Mouse (Mus musculus): ENCODE data around the gene Prdm1.

Prdm1 gene

DNA sequence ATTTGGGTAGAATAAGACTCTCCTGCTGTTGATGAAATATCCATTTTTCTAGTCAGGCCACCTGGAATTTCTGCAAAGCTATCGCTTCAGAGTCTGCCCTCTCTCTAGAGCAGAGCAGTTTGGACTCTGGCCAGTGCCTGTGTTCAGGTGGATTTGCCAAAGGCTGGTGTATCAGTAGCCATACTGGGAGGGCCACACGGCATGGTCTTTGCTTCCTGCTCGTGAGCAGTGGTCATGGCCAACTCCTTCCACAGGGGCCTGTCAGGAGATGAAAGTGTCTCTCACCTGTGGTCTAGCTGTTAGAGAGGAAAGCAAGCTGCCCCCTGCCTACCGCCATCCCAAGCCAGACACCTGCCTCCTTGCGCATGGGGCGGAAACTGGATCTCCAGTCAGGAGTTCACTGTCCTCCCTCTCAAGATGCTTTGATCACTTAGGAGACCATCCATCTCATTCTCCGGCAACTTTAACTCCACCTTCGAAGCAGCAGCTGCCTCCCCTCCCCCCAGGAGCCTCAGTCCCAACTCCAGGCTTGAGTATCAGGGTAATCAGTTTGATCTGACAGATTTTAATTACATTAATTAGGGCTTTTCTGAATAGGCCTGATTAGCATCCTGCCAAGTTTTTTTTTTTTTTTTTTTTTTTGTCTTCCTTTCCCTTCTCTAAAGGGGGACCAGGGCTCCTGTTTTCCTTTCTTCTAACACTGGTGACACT, 35.3 kb downstream of the Prdm1 start:
- no peak for DNase-seq (ENCODE audit: low read depth, low spot score)

- no peak for DNase-seq (ENCODE audit: low read depth, low spot score)
Observed at GRCm38 (mm10) chr10:44490899-44491422, 37.3 kb downstream of the Prdm1 start.

DNA sequence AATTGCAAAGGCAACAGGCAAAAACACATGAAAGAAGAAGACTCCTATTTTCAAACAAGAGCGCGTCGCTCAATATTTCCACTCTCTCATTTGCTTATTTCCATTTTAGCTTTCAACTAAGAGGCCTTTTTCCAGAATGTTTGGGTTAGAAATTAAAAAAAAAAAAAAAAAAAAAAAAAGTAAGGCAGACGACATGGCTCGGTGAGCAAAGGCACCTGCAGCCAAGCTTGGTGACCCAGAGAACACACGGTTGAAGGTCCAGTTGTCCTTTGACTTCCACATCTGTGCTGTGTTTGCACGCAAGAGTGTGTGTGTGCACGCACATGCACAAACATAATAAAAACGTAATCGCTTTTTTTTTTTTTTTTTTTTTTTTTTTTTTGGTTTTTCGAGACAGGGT, 41.2 kb downstream of the Prdm1 start:
- DNase-seq (ENCODE audit: low read depth, low spot score), result no peak

GRCm38 (mm10) chr10:44484077-44484476, 44.2 kb downstream of the Prdm1 start:
- no peak for DNase-seq (ENCODE audit: low read depth, low spot score)

DNA sequence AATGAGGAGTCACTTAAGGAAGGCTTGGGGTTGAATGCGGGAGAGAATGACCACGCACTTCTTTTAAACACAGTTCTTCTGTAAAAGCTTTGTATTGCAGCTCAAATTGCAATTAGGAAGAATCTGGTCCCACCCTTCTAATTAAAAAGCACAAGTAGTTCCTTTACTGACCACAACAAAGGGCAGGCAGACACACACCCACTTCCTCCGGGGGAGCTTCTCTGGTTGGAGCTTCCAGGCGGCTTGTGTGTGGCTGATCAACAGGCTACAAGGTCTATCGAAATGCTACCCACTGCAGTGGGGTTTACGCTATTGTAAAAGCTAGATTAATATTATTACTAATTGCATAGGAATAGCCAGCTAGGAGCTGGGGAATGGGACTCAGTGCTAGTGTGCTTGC, 45.2 kb downstream of the Prdm1 start:
- peak; percentile 77 for DNase-seq (ENCODE audit: low read depth, low spot score)

DNA sequence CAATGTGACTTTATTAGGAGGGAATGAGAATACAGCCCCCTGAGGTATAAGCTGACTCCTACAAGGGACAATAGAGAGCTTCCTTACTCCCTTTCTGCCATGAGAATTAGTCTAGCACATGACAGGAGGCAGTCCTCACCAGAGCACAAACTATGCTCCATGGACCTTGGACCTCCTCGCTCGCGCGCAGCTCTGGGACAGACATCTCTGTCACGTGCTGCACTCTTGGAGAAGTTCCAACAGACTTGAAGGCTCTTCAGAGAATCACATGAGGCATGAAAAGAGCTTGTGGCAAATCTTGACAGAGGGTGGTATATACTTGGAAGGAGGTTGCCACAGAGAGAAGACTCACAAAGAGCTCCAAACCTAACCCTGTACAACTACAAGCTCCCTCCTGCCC, 46.9 kb downstream of the Prdm1 start:
- no peak for DNase-seq (ENCODE audit: low read depth, low spot score)

DNA sequence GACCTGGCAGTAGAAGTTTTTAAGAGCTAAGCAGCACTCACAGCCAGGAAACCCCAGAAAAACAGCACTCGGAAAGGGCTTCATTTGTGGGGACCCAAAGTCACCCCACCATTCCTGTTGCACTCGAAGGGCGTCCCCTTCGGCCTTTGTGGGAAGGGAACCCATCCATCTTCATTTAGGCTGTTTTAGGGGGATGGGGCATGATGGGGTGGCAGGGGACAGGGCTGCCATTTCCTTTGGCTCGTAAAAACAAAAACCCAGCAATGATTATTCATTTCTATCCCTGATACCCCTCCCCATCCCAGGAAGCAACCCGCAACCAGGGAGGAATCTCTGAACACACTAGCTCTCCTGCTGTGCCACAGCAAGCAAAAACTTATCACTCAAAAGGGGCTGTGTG, 49.0 kb downstream of the Prdm1 start:
- no peak for DNase-seq (ENCODE audit: low read depth, low spot score)

DNA sequence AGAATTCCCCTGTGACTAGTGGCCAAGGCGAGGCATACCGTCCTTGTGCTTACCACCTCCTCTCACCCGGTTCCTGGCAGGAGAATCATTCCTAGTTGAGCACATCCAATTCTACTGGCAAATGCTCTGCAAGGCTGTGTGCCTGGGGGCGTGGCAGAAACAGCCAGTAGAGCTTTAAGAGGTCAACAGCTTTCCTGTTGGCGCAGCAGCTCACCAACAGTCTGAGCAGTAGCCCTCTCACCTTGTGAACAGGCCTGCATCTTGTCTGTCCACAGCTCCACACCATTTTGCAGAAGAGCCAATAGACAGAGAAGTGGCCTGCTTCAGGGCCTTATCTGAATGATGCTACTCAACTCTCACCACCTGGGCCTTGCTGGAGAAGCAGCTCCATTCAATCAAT, 50.2 kb downstream of the Prdm1 start:
- no peak for DNase-seq (ENCODE audit: low read depth, low spot score)

- no peak for DNase-seq (ENCODE audit: low read depth, low spot score)
Observed at GRCm38 (mm10) chr10:44477240-44477639, 51.1 kb downstream of the Prdm1 start.

- no peak for DNase-seq (ENCODE audit: low read depth, low spot score)
Observed at GRCm38 (mm10) chr10:44476523-44476922, 51.8 kb downstream of the Prdm1 start.

DNA sequence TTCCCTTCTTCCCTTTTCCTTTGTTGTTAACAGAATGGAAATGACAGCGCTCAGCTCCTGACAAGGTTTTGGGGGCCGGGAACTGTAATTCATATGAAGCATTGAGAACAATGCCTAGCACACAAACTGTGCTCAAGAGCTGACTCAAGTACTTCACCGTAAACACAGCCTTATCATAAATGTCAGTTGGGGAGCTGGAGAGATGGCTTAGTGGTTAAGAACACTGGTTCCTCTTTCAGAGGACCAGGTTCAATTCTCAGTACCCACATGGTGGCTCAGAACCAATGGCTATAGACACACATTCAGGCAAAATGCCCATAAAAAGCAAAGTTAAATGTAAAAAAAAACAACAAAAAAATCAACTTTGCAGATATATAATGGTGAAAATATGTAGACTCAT, 52.9 kb downstream of the Prdm1 start:
- no peak for DNase-seq (ENCODE audit: low read depth, low spot score)

- DNase-seq (ENCODE audit: low read depth, low spot score), result no peak
Observed at GRCm38 (mm10) chr10:44474256-44474655, 54.0 kb downstream of the Prdm1 start.

- DNase-seq (ENCODE audit: low read depth, low spot score), result no peak
Observed at GRCm38 (mm10) chr10:44465618-44466017, 62.7 kb downstream of the Prdm1 start.

GRCm38 (mm10) chr10:44464563-44464962, 63.7 kb downstream of the Prdm1 start:
- DNase-seq (ENCODE audit: low read depth, low spot score), result no peak

- DNase-seq (ENCODE audit: low read depth, low spot score), result no peak
Observed at GRCm38 (mm10) chr10:44463856-44464255, 64.4 kb downstream of the Prdm1 start.

DNA sequence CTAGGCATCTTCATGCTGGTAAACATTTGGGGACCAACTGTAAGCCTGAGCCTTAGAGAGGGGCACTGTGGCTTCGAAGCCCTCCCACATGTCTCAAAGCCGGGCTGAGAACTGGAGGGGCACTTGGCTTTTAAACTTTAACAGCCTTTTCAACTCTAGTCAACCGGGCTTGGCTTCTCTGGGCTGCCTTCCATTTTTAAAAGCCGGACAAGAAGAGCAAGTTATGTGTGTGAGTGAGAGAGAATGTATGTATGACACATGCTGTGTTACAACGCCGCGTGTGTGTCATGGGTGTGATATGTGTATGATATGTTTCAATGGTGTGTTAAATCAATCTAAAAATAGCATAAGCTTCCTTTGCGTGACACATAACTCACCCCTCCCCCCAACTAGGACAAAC, 66.0 kb downstream of the Prdm1 start:
- DNase-seq (ENCODE audit: low read depth, low spot score), result no peak

DNA sequence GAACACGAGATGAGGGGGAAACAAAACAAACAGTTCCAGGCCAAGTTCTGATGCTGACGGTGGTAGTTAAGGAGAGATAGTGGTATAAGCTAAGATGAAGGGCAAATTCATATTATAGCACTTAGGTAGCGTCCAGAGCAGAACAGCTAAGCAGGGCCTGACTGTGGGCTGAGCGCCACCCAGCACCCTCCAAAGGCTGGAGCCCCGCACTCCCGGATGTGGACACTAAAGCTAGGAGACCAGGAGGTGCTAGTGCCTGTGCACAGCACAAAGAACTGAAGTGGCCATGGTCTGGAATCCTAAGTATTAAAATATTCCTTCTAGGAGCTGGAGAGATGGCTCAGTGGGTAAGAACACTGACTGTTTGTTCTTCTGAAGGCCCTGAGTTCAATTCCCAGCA, 67.2 kb downstream of the Prdm1 start:
- DNase-seq (ENCODE audit: low read depth, low spot score), result no peak

- peak; percentile 83 for DNase-seq (ENCODE audit: low read depth, low spot score)
Observed at GRCm38 (mm10) chr10:44460095-44460810, 68.0 kb downstream of the Prdm1 start.

DNA sequence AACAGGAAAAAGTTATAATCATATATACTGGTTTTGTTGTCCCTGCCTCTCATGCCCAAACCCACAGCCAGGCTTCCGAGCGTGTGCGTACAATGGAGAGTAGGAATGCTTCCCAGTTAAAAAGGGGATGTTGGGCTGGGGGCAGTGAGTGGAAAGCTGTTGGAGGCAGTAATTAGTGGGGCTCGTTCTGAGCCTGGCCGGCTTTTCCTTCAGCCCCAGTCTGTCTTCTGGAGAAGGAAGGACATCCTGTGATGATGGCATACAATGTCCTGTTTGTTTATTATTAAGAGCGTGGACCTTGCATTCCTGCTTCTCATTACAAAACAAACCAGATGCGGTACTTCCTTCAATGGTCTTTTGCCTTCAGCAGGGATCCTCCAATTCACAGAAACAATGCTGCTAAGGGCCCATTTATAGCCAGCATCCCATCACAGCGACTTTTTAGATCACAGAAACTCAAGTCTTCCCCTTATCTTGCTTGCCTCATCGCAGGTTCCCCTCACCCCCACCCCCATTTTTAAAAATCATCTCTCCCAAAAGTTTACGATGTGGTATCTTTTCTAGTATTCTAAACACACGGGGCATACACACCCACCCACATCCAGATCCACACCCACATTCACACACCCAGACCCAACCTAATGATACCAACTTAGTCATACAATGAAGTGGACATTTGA, 68.8 kb downstream of the Prdm1 start:
- DNase-seq (ENCODE audit: low read depth, low spot score), result peak; percentile 25

- peak; percentile 90 for DNase-seq (ENCODE audit: low read depth, low spot score)
Observed at GRCm38 (mm10) chr10:44458534-44459315, 69.6 kb downstream of the Prdm1 start.

DNA sequence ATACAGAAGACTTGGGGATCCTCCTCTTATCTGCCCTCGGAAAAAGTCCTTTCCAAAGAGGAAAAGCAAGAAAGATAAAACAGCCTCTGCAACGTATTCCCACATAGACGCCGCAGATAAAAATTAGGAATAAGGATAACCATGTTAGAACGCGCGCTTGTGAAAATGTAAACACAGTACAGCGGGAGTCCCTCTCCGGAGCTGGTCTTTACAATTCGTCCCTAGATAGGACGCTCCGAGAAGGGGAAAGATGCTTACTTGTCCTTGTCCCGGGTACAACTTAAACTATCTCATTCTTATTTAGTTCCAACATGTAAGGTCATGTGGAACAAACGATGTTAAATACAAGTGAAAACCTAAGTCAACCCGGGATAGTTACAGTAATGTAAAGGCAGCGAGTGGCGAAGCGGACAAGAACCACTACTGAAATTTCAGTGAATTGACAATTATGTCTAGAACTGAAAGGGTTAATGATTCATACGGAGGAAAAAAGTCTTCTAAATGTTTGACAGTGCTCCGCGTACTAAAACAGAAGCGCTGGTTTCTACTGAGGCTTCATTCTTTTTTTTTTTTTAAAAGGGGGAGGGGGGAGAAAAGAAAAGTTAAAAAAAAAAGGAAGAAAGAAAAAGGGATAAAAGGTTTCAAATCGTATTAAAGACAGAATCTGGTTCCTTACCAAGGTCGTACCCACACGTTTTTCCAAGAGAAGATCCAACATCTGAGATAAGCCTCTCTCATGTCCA, 70.3 kb downstream of the Prdm1 start:
- peak; percentile 25 for DNase-seq (ENCODE audit: low read depth, low spot score)
